Mouse (Mus musculus) spleen, adult 2 months (tissue): ENCODE measurements around the gene Slc43a1.
A peak's percentile ranks its signal among the peaks of the same experiment; 100 is the strongest.

Source experiments
- CTCF ChIP-seq: fragments of 200-500 bp; IDR thresholded peaks from 2 replicates; pipeline ENCODE4 v1.5.1; 2011; ENCODE audit warnings: mild to moderate bottlenecking, inconsistent platforms; ENCODE audit not compliant: insufficient read depth, insufficient read length, insufficient replicate concordance; ENCODE audit errors: extremely low read depth
- POLR2A ChIP-seq: fragments of 200-500 bp; IDR thresholded peaks from 2 replicates; pipeline ENCODE4 v1.6.1; 2011; ENCODE audit warnings: low read depth, low read length, inconsistent platforms

GRCm38 (mm10) chr2:84888657-84889315 lies 50.1 kb downstream of the Slc43a1 start:
- peak; percentile 65; the same call in 1 of the 2 replicates for TF ChIP-seq CTCF
- TF ChIP-seq POLR2A = no peak
